Mouse (Mus musculus): Measurements from ENCODE around the gene Tspan4. TPM values are rescaled to one million over a fixed set of nuclear protein-coding genes. Genes with fewer than 3 reads are reported as not detected.

Tspan4 gene
- total RNA-seq, 2 experiments from 2014 or later = 14.2 to 20.0 TPM

GRCm38 (mm10) chr7:141458661-141459060 is 16.4 kb upstream of the Tspan4 start:
- intact Hi-C loops (cut with DNase I) = loop anchor here (5.0 kb wide), 1 partner anchor 46 kb away; the partner anchor contains the start of gene Gatd1
- no peak for DNase-seq (ENCODE audit: low spot score in 2 of 2)

GRCm38 (mm10) chr7:141459301-141459711 is 15.7 kb upstream of the Tspan4 start:
- DNase-seq (ENCODE audit: low spot score in 2 of 2) = no peak
- intact Hi-C loops (cut with DNase I) = loop anchor here (5.0 kb wide), 1 partner anchor 47 kb away; the partner anchor contains the start of gene Gatd1

- no peak for DNase-seq (ENCODE audit: low spot score in 2 of 2)
- intact Hi-C loops (cut with DNase I) = no loop called here
Measured at GRCm38 (mm10) chr7:141460001-141460390, 15.0 kb upstream of the Tspan4 start.

- intact Hi-C loops (cut with DNase I) = no loop called here
- DNase-seq (ENCODE audit: low spot score in 2 of 2) = no peak
Measured at GRCm38 (mm10) chr7:141460391-141461113, 14.5 kb upstream of the Tspan4 start, which contains the start of gene Cracr2b. Cracr2b (plus strand) TSS chr7:141461094.

GRCm38 (mm10) chr7:141461521-141462332 is 13.3 kb upstream of the Tspan4 start:
- no peak for DNase-seq (ENCODE audit: low spot score in 2 of 2)
- intact Hi-C loops (cut with DNase I) = no loop called here

- no peak for DNase-seq (ENCODE audit: low spot score in 2 of 2)
Measured at GRCm38 (mm10) chr7:141462333-141462821, 12.7 kb upstream of the Tspan4 start.

GRCm38 (mm10) chr7:141463824-141464602 is 11.0 kb upstream of the Tspan4 start:
- intact Hi-C loops (cut with DNase I) = no loop called here
- no peak for DNase-seq (ENCODE audit: low spot score in 2 of 2)

More at GRCm38 (mm10) chr7:141462333-141462821, 12.7 kb upstream of the Tspan4 start:
- intact Hi-C loops (cut with DNase I) = no loop called here

GRCm38 (mm10) chr7:141464603-141465201 is 10.3 kb upstream of the Tspan4 start:
- no peak for DNase-seq (ENCODE audit: low spot score in 2 of 2)
- intact Hi-C loops (cut with DNase I) = no loop called here

- DNase-seq (ENCODE audit: low spot score in 2 of 2) = no peak
- intact Hi-C loops (cut with DNase I) = no loop called here
Measured at GRCm38 (mm10) chr7:141465388-141466044, 9.5 kb upstream of the Tspan4 start.

GRCm38 (mm10) chr7:141466045-141466394 is 9.0 kb upstream of the Tspan4 start:
- intact Hi-C loops (cut with DNase I) = no loop called here
- no peak for DNase-seq (ENCODE audit: low spot score in 2 of 2)

GRCm38 (mm10) chr7:141466607-141467148 is 8.4 kb upstream of the Tspan4 start:
- intact Hi-C loops (cut with DNase I) = no loop called here
- no peak for DNase-seq (ENCODE audit: low spot score in 2 of 2)

- intact Hi-C loops (cut with DNase I) = no loop called here
- DNase-seq (ENCODE audit: low spot score in 2 of 2) = peak; percentile 70 to 74
Measured at GRCm38 (mm10) chr7:141467230-141468030, 7.6 kb upstream of the Tspan4 start, which contains the start of gene Cd151. Cd151 (plus strand) TSS chr7:141467392.

- intact Hi-C loops (cut with DNase I) = no loop called here
- no peak for DNase-seq (ENCODE audit: low spot score in 2 of 2)
Measured at GRCm38 (mm10) chr7:141468164-141468521, 6.9 kb upstream of the Tspan4 start.

- peak; percentile 50 to 58 for DNase-seq (ENCODE audit: low spot score in 2 of 2)
- intact Hi-C loops (cut with DNase I) = no loop called here
Measured at GRCm38 (mm10) chr7:141468522-141469211, 6.4 kb upstream of the Tspan4 start.

- intact Hi-C loops (cut with DNase I) = no loop called here
- no peak for DNase-seq (ENCODE audit: low spot score in 2 of 2)
Measured at GRCm38 (mm10) chr7:141469352-141469751, 5.7 kb upstream of the Tspan4 start.

GRCm38 (mm10) chr7:141469901-141470636 is 5.0 kb upstream of the Tspan4 start:
- intact Hi-C loops (cut with DNase I) = no loop called here
- DNase-seq (ENCODE audit: low spot score in 2 of 2) = no peak

GRCm38 (mm10) chr7:141470637-141470944 is 4.4 kb upstream of the Tspan4 start:
- intact Hi-C loops (cut with DNase I) = no loop called here
- DNase-seq (ENCODE audit: low spot score in 2 of 2) = no peak

All from left cerebral cortex, postnatal 36 days (tissue).